Comparison of ENCODE assay signal across 8 mouse cellular contexts in the genomic region with DNA sequence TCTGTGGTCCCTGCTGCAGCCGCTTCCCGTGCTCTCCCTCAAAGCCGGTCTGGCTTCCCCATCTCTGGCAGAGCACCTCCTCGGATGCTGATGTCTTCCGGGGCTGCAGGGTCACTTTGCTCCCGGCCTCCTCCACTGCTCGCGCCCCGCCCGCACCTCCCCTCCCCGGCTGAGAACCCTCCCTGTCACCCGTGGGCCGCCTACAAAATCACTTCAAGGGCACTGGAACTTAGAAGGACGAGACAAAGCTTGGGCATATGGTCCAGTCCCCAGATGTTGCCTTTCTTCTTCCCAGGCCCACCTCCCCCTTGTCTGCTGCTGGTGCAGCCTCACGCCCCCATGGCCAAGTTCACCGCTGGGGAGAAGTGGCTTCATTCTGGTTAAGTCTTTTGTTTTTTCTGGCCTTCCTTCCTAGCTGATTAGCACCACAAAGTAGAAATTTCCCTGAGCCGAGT.
DNase-seq lines count a peak whose midpoint lies in the region; ATAC-seq and TF ChIP-seq lines count a peak whose summit lies in the region.

No protein-coding gene starts in this region.

- TF ChIP-seq POLR2A in cortical plate, adult 2 months (IDR thresholded peaks at IDR 0.05; ENCODE audit: extremely low read depth, insufficient read depth, low read length) = no peak

- WGBS in kidney, postnatal 0 days = 2% methylated on average over 17 of the region's 17 CpGs
- WGBS in heart, embryonic 16.5 days = 3% methylated on average over 17 of the region's 17 CpGs
- whole genome bisulfite sequencing in liver, postnatal 0 days (ENCODE audit: insufficient replicate concordance) = under 1% methylated on average over 17 of the region's 17 CpGs

- peak overlapping the region; percentile 21; the same call in 1 of the 2 replicates for H3K4me3 ChIP-seq in kidney, postnatal 0 days (replicated peaks; ENCODE audit: low read depth, low read length)
- peak overlapping the region; percentile 10; the same call in 1 of the 2 replicates for H3K4me3 ChIP-seq in cortical plate, adult 2 months (ENCODE audit: insufficient read depth, low read length)
- H3K4me3 ChIP-seq in heart, embryonic 16.5 days (ENCODE audit: low read length) = peak overlapping the region; percentile 54
- H3K4me3 ChIP-seq in liver, postnatal 0 days (ENCODE audit: low read depth, low read length) = 0 out of 2 replicates have a peak overlapping the region, but pooled peaks have one; percentile 13

- no peaks in the 10 kb centered on the region for H3K9me3 ChIP-seq in kidney, postnatal 0 days (replicated peaks; ENCODE audit: low read length)
- no peaks in the 10 kb centered on the region for H3K9me3 ChIP-seq in heart, embryonic 16.5 days (replicated peaks; ENCODE audit: control insufficient read depth, low read length)
- H3K9me3 ChIP-seq in liver, postnatal 0 days (ENCODE audit: low read length) = no peaks in the 10 kb centered on the region

- no peak for TF ChIP-seq EP300 in liver, postnatal 0 days (IDR thresholded peaks at IDR 0.05; ENCODE audit: low read depth)

- no peak for DNase-seq in kidney, postnatal 0 days (ENCODE audit: low spot score)
- DNase-seq in kidney, adult 8-10 months = no peak
- DNase-seq in liver, postnatal 0 days = no peak
- DNase-seq in layer of hippocampus, postnatal 36 days = no peak
- no peak for DNase-seq in left cerebral cortex, adult 9 months (ENCODE audit: low spot score in 2 of 2)

- H3K4me1 ChIP-seq in kidney, postnatal 0 days (replicated peaks; ENCODE audit: insufficient read depth, low read length) = peaks cover 4% of the 10 kb centered on the region; the same call in 1 of the 2 replicates
- H3K4me1 ChIP-seq in cortical plate, adult 2 months (ENCODE audit: control insufficient read depth, insufficient read depth, low read length) = no peaks in the 10 kb centered on the region
- H3K4me1 ChIP-seq in heart, embryonic 16.5 days (ENCODE audit: control insufficient read depth, insufficient read depth, low read length) = peaks cover 9% of the 10 kb centered on the region
- H3K4me1 ChIP-seq in liver, postnatal 0 days (ENCODE audit: insufficient read depth) = peaks cover 5% of the 10 kb centered on the region; the same call in 1 of the 2 replicates

- no peak overlapping the region for H3K9ac ChIP-seq in kidney, postnatal 0 days (ENCODE audit: low read depth, low read length)
- H3K9ac ChIP-seq in heart, embryonic 16.5 days (ENCODE audit: low read length) = peak overlapping the region; percentile 62
- H3K9ac ChIP-seq in liver, postnatal 0 days (replicated peaks) = no peak overlapping the region

- H3K4me2 ChIP-seq in kidney, postnatal 0 days (ENCODE audit: low read length) = peak overlapping the region; percentile 50
- H3K4me2 ChIP-seq in heart, embryonic 16.5 days (ENCODE audit: low read depth, low read length) = peak overlapping the region; percentile 73
- peak overlapping the region; percentile 36 for H3K4me2 ChIP-seq in liver, postnatal 0 days (ENCODE audit: low read depth, low read length)

- H3K36me3 ChIP-seq in kidney, postnatal 0 days (ENCODE audit: insufficient read depth, low read length) = no peaks in the 10 kb centered on the region
- H3K36me3 ChIP-seq in heart, embryonic 16.5 days (ENCODE audit: control insufficient read depth, insufficient read depth) = no peaks in the 10 kb centered on the region
- H3K36me3 ChIP-seq in liver, postnatal 0 days (replicated peaks; ENCODE audit: insufficient read depth, low read length) = no peaks in the 10 kb centered on the region

- H3K27me3 ChIP-seq in kidney, postnatal 0 days (ENCODE audit: insufficient read depth, low read length) = peaks cover 20% of the 10 kb centered on the region
- H3K27me3 ChIP-seq in heart, embryonic 16.5 days (ENCODE audit: control insufficient read depth, insufficient read depth, low read length) = peaks cover 4% of the 10 kb centered on the region; the same call in 1 of the 2 replicates
- H3K27me3 ChIP-seq in liver, postnatal 0 days (ENCODE audit: insufficient read depth, low read length) = peaks cover 19% of the 10 kb centered on the region

- TF ChIP-seq CTCF in kidney, postnatal 0 days (IDR thresholded peaks at IDR 0.05; ENCODE audit: low read depth) = no peak
- no peak for TF ChIP-seq CTCF in cortical plate, adult 2 months (IDR thresholded peaks at IDR 0.05; ENCODE audit: extremely low read depth, insufficient read depth, low read length)
- no peak for TF ChIP-seq CTCF in liver, postnatal 0 days (IDR thresholded peaks at IDR 0.05; ENCODE audit: low read depth)

- no peak for ATAC-seq in kidney, postnatal 0 days (replicated peaks; ENCODE audit: low FRiP score, low read depth)
- ATAC-seq in heart, embryonic 16.5 days (replicated peaks; ENCODE audit: extremely low read depth, insufficient read depth, low FRiP score) = peak; percentile 37; the same call in 1 of the 2 replicates
- no peak for ATAC-seq in liver, postnatal 0 days
- no peak for ATAC-seq in monocyte, adult 5-6 weeks (replicated peaks; ENCODE audit: insufficient number of reproducible peaks, low FRiP score, low TSS enrichment, poor library complexity, severe bottlenecking)

- no peak overlapping the region for H3K27ac ChIP-seq in kidney, postnatal 0 days
- no peak overlapping the region for H3K27ac ChIP-seq in cortical plate, adult 2 months (ENCODE audit: insufficient read depth, low read length)
- H3K27ac ChIP-seq in heart, embryonic 16.5 days (ENCODE audit: low read length) = no peak overlapping the region
- no peak overlapping the region for H3K27ac ChIP-seq in liver, postnatal 0 days (ENCODE audit: low read depth)
